Mouse (Mus musculus) spleen, embryonic (tissue): Measurements from ENCODE around the gene Gm16442.
"Not testable (repeated sequence)": the region's sequence is repeated elsewhere in the genome, so short reads cannot be mapped to it uniquely, and the experiment has no call there.

Source experiments
- CTCF ChIA-PET: fragments of 350-600 bp; sonication (Branson Sonifier 250); formaldehyde crosslinking; loops from one replicate; lab custom pipeline; 2022; lab: Charles Lee

Gm16442 gene

DNA sequence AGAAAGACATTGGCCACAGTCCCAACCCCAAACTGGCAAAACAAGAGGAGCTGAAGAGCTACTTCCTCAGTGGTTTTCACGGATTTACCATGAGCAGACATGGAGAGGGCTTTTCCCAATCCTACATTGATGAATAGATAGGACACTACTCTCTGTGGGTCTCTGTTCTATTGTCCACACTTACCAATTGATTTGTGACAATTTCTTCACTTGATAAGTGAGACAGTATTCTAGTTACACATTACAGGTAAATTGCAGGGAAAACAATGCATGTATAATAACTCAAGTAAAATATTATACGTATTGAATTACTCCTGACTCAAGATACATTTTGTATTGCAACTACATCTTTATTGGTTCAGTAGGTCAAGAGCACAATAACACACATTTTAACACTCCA lies at the start of gene Gm16442:
TSS of gene Gm16442 (minus strand) at position 101 of the 400 bp plus-strand sequence.
- CTCF ChIA-PET, result not testable (repeated sequence)

DNA sequence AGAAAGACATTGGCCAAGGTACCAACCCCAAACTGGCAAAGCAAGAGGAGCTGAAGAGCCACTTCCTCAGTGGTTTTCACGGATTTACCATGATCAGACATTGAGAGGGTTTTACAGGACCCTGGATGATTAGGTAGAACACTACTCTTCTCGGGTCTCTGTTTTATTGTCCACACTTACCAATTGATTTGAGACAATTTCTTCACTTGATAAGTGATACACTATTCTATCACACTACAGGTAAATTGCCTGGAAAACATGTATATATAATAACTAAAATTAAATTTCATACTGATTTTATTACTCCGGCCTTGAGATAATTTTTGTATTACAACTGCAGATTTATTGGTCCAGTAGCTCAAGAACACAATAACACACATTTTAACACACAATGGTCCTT lies 45.9 kb upstream of the Gm16442 start, which contains the start of gene Vmn1r94:
TSS of gene Vmn1r94 (minus strand) at position 101 of the 400 bp plus-strand sequence.
- CTCF ChIA-PET, result not testable (repeated sequence)

DNA sequence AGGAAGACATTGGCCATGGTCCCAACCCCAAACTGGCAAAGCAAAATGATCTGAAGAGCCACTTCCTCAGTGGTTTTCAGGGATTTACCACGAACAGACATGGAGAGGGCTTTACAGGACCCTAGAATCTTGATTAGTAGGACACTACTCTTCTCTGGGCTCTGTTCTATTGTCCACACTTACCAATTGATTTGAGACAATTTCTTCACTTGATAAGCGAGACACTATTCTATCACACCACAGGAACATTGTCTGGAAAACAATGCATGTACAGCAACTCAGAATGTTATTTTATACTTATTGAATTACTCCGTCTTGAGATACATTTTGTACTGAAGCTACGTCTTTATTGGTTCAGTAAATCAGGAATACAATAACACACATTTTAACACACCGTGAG lies 16.6 kb upstream of the Gm16442 start, which contains the start of gene Vmn1r93:
TSS of gene Vmn1r93 (minus strand) at position 101 of the 400 bp plus-strand sequence.
- CTCF ChIA-PET, result not testable (repeated sequence)

DNA sequence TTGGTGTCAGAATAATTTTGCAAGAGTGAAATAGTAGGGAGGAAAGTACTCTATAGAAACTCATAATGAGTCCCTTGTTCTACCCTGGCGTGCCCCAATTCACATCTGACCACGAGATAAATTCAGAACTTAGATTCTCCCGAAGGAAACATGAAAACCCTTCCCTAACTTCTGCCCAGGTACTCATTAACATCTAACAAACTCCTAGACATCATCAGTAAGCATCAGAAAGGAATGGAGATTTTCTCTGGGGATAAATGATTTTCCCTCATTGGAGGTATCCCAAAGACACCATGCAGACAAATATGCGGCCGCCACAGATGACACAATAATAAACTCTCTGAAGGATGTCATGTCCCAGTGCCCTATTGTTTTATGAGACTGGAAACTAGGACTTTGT lies 23.0 kb downstream of the Gm16442 start, which contains the start of gene Vmn1r91:
TSS of gene Vmn1r91 (plus strand) at position 301 of the 400 bp plus-strand sequence.
- CTCF ChIA-PET, result not testable (repeated sequence)

DNA sequence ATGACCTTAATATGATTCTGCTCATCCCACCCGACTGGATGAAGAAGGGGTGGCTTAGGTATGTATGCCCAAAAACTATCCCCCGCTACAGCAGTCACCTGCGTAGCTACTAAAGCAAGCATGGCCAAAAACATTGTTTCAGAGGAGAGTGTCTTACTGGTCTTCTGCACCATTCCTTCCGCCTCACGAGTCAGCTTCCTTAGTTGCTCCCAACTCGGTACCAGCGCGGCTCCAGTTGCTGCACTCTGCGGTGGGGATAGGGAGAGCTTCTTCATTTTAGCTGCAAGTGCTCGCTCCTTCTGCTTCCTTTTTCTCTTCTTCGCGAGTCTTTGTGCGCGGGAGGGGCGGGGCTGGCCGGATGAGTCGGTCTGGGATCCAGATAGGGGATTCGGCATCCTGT lies 44.3 kb downstream of the Gm16442 start:
- CTCF ChIA-PET, result not testable (repeated sequence)
